Comparison of ENCODE assay signal across 13 mouse cellular contexts in genomic region chr1:177573781-177574180, GRCm38 (mm10).
"Had no signal": no experiment of that assay in that cellular context is flagged by ENCODE, and none has a peak within 500 bp of the region (broad histone marks: within the 10 kb centered on the region; RNA-seq: fewer than 3 reads in every experiment).

No protein-coding gene starts in this region.

- DNase-seq: kidney, postnatal 14 days; lung, embryonic 14.5 days; lung, postnatal 10 days; lung, postnatal 4 days; thymus, adult 2 months; thymus, postnatal 25 days had no signal

- H3K9me3 ChIP-seq: kidney, embryonic 15.5 days; limb, embryonic 15.5 days; liver, embryonic 12.5 days; midbrain, embryonic 10.5 days; neural tube, embryonic 12.5 days had no signal

- H3K4me2 ChIP-seq: kidney, embryonic 15.5 days; limb, embryonic 15.5 days; liver, embryonic 12.5 days; lung, embryonic 14.5 days; neural tube, embryonic 12.5 days had no signal

- H3K36me3 ChIP-seq: kidney, embryonic 15.5 days; limb, embryonic 15.5 days; liver, embryonic 12.5 days; midbrain, embryonic 10.5 days; neural tube, embryonic 12.5 days had no signal

- H3K27me3 ChIP-seq: kidney, embryonic 15.5 days; limb, embryonic 15.5 days; liver, embryonic 12.5 days; neural tube, embryonic 12.5 days had no signal

- H3K9ac ChIP-seq: kidney, embryonic 15.5 days; limb, embryonic 15.5 days; liver, embryonic 12.5 days; lung, embryonic 14.5 days; neural tube, embryonic 12.5 days had no signal

- ATAC-seq: liver, embryonic 12.5 days had no signal

- H3K27ac ChIP-seq: kidney, embryonic 15.5 days; limb, embryonic 15.5 days; liver, embryonic 12.5 days; midbrain, embryonic 10.5 days; neural tube, embryonic 12.5 days; stomach, postnatal 0 days had no signal

- H3K4me3 ChIP-seq: kidney, embryonic 15.5 days; limb, embryonic 15.5 days; liver, embryonic 12.5 days; midbrain, embryonic 10.5 days; myocyte; neural tube, embryonic 12.5 days had no signal

- H3K4me1 ChIP-seq: kidney, embryonic 15.5 days; limb, embryonic 15.5 days; liver, embryonic 12.5 days; midbrain, embryonic 10.5 days; neural tube, embryonic 12.5 days had no signal
